Mouse (Mus musculus) heart, adult 2 months (tissue): Measurements from ENCODE around the gene Stx18.

Experiments
- CTCF ChIP-seq: fragments of 200-600 bp; IDR thresholded peaks from 2 replicates; pipeline ENCODE4 v1.8.1; 2022; ENCODE audit warnings: antibody characterized with exemption, mild to moderate bottlenecking, moderate library complexity
- POLR2A ChIP-seq: fragments of 200-500 bp; IDR thresholded peaks from 2 replicates; pipeline ENCODE4 v1.6.1; 2011; ENCODE audit warnings: mild to moderate bottlenecking, low read depth, low read length, control low read depth; ENCODE audit not compliant: insufficient read depth

GRCm38 (mm10) chr5:38173766-38174165, 135.2 kb downstream of the Stx18 start:
- no peak for TF ChIP-seq CTCF
- TF ChIP-seq POLR2A = no peak
